Mouse (Mus musculus): Measurements from ENCODE around the gene 9130213A22Rik.

- TF ChIP-seq POLR2A (IDR thresholded peaks at IDR 0.05; ENCODE audit: control insufficient read depth, extremely low read depth, insufficient read depth, low read length, poor library complexity) = no peak
- no peak for TF ChIP-seq CTCF (IDR thresholded peaks at IDR 0.05; ENCODE audit: borderline replicate concordance, control insufficient read depth, extremely low read depth, insufficient read depth, low read length, poor library complexity)
These were observed 18.6 kb downstream of the 9130213A22Rik start for GRCm38 (mm10) chr11:69103531-69104435.
